Mouse (Mus musculus): ENCODE data around the gene Ermp1. TPM values are rescaled to one million over a fixed set of nuclear protein-coding genes. Genes with fewer than 3 reads are reported as not detected.

The Ermp1 gene
- total and polyA plus RNA-seq, 3 experiments, result 68.4 to 167 (median 82.0) TPM

DNA sequence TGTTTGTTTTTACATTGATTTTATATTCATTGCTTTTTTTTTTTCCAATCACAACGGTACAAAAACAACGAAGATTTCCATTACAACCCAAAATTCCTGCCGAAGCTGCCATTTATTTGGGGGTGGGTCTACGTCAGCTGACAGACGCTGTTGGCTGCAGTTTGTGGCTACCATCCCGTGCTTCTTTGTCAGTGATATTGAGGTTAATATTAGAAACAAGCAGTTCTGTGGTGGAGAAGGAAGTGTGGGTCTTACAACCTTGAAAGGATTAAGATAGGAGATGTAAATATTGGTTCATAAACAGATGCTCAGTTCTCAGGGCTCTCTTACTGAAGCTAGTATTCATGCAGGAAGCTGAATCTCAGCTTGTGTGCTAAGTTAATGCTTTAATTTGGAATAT lies 64.5 kb downstream of the Ermp1 start:
- TF ChIP-seq POLR2AphosphoS2 (IDR thresholded peaks at IDR 0.05; ENCODE audit: low read length) (no peak), TBP (IDR thresholded peaks at IDR 0.05; ENCODE audit: low read depth, low read length) (no peak), JUND (IDR thresholded peaks at IDR 0.05; ENCODE audit: low read depth, low read length) (no peak), MYC (IDR thresholded peaks at IDR 0.05; ENCODE audit: low read depth, low read length) (no peak), RCOR1 (IDR thresholded peaks at IDR 0.05; ENCODE audit: low read depth, low read length) (no peak), RAD21 (IDR thresholded peaks at IDR 0.05; ENCODE audit: low read depth, low read length) (no peak), NRF1 (IDR thresholded peaks at IDR 0.05; ENCODE audit: insufficient read depth, low read depth, low read length, poor library complexity, severe bottlenecking) (no peak), ZNF384 (IDR thresholded peaks at IDR 0.05; ENCODE audit: low read depth, low read length) (no peak), NELFE (IDR thresholded peaks at IDR 0.05; ENCODE audit: low read depth, low read length) (no peak), ETS1 (IDR thresholded peaks at IDR 0.05; ENCODE audit: low read depth, low read length) (no peak), ZKSCAN1 (IDR thresholded peaks at IDR 0.05; ENCODE audit: low read depth, low read length) (no peak), POLR2A (IDR thresholded peaks at IDR 0.05; ENCODE audit: control insufficient read depth in 1 of 2, insufficient read depth in 1 of 2, low read depth in 1 of 2, low read length in 2 of 2, poor library complexity in 1 of 2) (no peak), CTCF (IDR thresholded peaks at IDR 0.05 in 2 of 3, conservative IDR thresholded peaks at IDR 0.05 in 1 of 3; ENCODE audit: control insufficient read depth in 1 of 3, insufficient read depth in 1 of 3, low read depth in 2 of 3, low read length in 3 of 3, poor library complexity in 1 of 3, severe bottlenecking in 1 of 3) (no peak), ZMIZ1 (IDR thresholded peaks at IDR 0.05; ENCODE audit: low read depth, low read length) (no peak), MAZ (IDR thresholded peaks at IDR 0.05; ENCODE audit: low read depth, low read length) (no peak), ELF1 (IDR thresholded peaks at IDR 0.05; ENCODE audit: low read depth, low read length) (no peak), POLR2AphosphoS5 (IDR thresholded peaks at IDR 0.05; ENCODE audit: borderline replicate concordance, low read depth, low read length) (no peak), USF1 (IDR thresholded peaks at IDR 0.05; ENCODE audit: low read depth, low read length) (no peak), TAL1 (IDR thresholded peaks at IDR 0.05; ENCODE audit: low read length) (no peak)
- H3K9ac ChIP-seq (ENCODE audit: control insufficient read depth, low read depth, low read length, poor library complexity, severe bottlenecking), result no peak overlapping the region

DNA sequence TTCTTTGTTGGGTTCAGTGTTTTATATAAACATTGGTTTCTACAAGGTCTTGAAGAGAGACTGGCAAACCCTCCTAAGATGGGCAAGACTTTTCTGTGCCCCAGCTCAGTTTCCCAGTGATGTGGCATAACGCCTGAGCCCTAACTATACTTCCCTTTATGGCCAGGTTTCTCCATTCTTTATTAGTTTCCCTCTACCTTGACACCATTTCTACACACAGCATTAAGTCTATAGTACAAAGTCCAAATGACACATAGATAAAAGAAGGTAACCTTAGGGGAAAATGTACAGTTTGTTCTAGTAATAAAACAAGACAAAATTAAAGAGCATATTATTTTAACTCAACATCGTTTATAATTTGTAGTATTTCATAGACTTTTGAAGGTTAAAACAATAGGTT lies 65.8 kb downstream of the Ermp1 start:
- Histone ChIP-seq H3K36me3 (ENCODE audit: control insufficient read depth in 1 of 2, insufficient read depth in 2 of 2, low read length in 2 of 2) (peaks cover 2 to 49% of the 10 kb centered on the region in 2 experiments; a peak in 3 of 4 replicates), H3K79me2 (ENCODE audit: control insufficient read depth, insufficient read depth, low read length, poor library complexity) (no peaks in the 10 kb centered on the region), H3K9me3 (replicated peaks; ENCODE audit: insufficient read depth, low read length) (no peaks in the 10 kb centered on the region), H3K4me3 (ENCODE audit: control insufficient read depth in 1 of 2, insufficient read depth in 1 of 2, low read depth in 2 of 2, low read length in 2 of 2) (no peak overlapping the region), H3K27ac (ENCODE audit: control insufficient read depth, low read depth, low read length) (no peak overlapping the region), H3K4me1 (ENCODE audit: control insufficient read depth in 1 of 2, insufficient read depth in 2 of 2, low read length in 2 of 2) (peaks cover 0 to 2% of the 10 kb centered on the region in 2 experiments; a peak in 2 of 4 replicates), H3K27me3 (ENCODE audit: control insufficient read depth in 1 of 2, insufficient read depth in 2 of 2, low read length in 2 of 2) (no peaks in the 10 kb centered on the region), H3K9ac (ENCODE audit: control insufficient read depth, low read depth, low read length, poor library complexity, severe bottlenecking) (no peak overlapping the region)
- no peak for TF ChIP-seq TAL1 (IDR thresholded peaks at IDR 0.05; ENCODE audit: low read length)
- TF ChIP-seq POLR2AphosphoS5 (IDR thresholded peaks at IDR 0.05; ENCODE audit: borderline replicate concordance, low read depth, low read length), result no peak
- no peak for TF ChIP-seq MYB (IDR thresholded peaks at IDR 0.05; ENCODE audit: low read depth, low read length)
- DNase-seq (ENCODE audit: low read depth, low spot score), result no peak

More for the DNA sequence above, 64.5 kb downstream of the Ermp1 start:
- Histone ChIP-seq H3K36me3 (ENCODE audit: control insufficient read depth in 1 of 2, insufficient read depth in 2 of 2, low read length in 2 of 2) (peaks cover 2 to 47% of the 10 kb centered on the region in 2 experiments; a peak in 3 of 4 replicates), H3K4me3 (ENCODE audit: control insufficient read depth in 1 of 2, insufficient read depth in 1 of 2, low read depth in 2 of 2, low read length in 2 of 2) (no peak overlapping the region), H3K4me1 (ENCODE audit: control insufficient read depth in 1 of 2, insufficient read depth in 2 of 2, low read length in 2 of 2) (peaks cover 0 to 2% of the 10 kb centered on the region in 2 experiments; a peak in 2 of 4 replicates), H3K79me2 (ENCODE audit: control insufficient read depth, insufficient read depth, low read length, poor library complexity) (no peaks in the 10 kb centered on the region), H3K9me3 (replicated peaks; ENCODE audit: insufficient read depth, low read length) (no peaks in the 10 kb centered on the region), H3K27ac (ENCODE audit: control insufficient read depth, low read depth, low read length) (no peak overlapping the region), H3K27me3 (ENCODE audit: control insufficient read depth in 1 of 2, insufficient read depth in 2 of 2, low read length in 2 of 2) (no peaks in the 10 kb centered on the region)
- DNase-seq (ENCODE audit: low read depth, low spot score), result no peak

Measured in MEL (cell line).